Mouse (Mus musculus) spleen, postnatal 4 days (tissue): ENCODE measurements at regions not wholly inside any gene's neighbourhood (a gene's known extent, or its start where the extent isn't known, plus 50 kb on each side); places are given as distances from the start of the nearest gene placed in this dataset.
"Not testable (repeated sequence)": the region's sequence is repeated elsewhere in the genome, so short reads cannot be mapped to it uniquely, and the experiment has no call there.

Source experiments
- DNase-seq, 2 experiments: peaks; one replicate each; pipeline ENCODE4 v3.0.0; 2022; ENCODE audit warnings: low spot score in 2 of 2

GRCm38 (mm10) chr13:97396899-97397640 is 156.2 kb downstream of the Enc1 start:
- DNase-seq = no peak

GRCm38 (mm10) chr13:97396286-97396685 is 155.4 kb downstream of the Enc1 start:
- DNase-seq = not testable (repeated sequence)

GRCm38 (mm10) chr13:97394756-97395454 is 154.0 kb downstream of the Enc1 start:
- DNase-seq = no peak

DNA sequence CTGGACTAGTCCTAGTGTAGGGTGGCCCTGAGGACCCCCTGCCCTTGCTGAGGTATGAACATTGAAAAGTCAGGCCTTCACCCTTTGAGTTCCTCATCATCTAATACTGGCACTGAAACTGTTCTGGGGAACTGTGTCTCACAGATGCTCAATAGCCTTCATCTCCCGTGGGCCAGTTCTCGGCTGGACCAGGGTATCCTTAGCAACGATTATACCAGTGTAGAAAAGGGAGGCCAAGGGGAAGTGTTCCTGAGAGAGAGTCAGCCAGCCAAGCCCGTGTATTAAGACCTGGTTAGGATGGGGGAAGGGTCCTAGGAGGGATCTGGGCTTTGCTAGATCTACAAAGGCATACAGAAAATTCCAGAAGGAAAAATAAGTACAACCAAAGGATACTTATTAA is 153.2 kb downstream of the Enc1 start:
- no peak for DNase-seq

DNA sequence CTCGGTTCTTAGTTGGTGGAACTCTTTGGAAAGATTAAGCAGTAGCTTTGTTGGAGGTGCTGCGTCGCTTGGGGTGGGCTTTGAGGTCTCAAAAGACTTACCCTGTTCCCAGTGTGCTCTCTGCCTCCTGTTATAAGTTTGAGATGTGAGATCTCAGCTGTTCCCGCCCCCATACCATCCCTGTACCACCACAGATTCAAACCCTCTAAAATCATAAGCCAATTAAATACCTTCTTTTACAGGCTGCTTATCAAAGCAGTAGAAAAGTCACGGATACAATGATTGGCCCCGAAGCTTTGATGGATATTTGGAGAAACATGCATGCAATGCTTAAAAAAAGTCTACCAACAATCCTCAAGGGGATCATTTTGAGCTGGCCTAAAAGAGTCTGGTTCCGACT is 152.6 kb downstream of the Enc1 start:
- no peak for DNase-seq

DNA sequence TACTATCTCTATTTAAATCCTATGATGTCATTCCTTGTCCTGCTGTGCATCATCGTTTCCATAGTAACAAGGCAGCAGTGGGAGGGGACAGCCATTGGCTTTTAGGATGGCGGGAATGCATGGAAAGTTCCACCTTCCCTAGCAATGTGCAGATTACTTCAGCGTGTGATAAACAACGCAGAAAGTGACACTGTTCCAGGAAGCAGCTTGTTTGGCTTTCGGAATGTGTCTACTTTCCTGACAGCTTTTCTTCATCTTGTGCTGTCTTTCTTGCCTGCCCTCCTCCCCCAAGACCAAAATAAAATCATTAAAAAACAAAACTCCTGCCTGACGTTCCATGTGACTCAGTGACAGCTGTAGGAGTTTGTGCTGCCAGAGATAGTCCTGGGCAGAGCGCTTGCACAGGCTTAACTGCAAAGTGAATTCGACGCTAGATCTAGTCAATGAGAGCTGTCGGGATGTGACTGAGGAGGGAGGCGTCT is 149.6 kb downstream of the Enc1 start:
- no peak for DNase-seq

GRCm38 (mm10) chr13:97388851-97389479 is 148.1 kb downstream of the Enc1 start:
- no peak for DNase-seq

DNA sequence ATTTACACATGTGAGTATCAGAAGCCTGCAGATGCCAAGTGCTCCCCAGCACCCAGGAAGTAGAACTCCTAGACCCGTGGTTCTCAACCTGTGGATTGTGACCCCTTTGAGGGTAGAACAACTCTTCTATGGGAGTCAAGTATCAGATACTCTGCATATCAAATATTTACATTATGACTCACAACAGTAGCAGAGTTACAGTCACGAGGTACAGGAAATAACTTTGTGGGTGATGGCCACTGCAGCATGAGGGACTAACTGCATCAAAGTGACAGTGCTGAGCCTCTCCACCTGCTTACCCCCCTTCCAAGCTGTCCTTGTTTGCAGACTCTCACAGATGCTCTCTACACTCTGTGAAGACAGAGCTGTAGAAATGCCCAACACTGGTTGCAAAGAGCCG is 145.6 kb downstream of the Enc1 start:
- no peak for DNase-seq

- DNase-seq = no peak
Measured at GRCm38 (mm10) chr13:97385531-97385930, 144.6 kb downstream of the Enc1 start.

DNA sequence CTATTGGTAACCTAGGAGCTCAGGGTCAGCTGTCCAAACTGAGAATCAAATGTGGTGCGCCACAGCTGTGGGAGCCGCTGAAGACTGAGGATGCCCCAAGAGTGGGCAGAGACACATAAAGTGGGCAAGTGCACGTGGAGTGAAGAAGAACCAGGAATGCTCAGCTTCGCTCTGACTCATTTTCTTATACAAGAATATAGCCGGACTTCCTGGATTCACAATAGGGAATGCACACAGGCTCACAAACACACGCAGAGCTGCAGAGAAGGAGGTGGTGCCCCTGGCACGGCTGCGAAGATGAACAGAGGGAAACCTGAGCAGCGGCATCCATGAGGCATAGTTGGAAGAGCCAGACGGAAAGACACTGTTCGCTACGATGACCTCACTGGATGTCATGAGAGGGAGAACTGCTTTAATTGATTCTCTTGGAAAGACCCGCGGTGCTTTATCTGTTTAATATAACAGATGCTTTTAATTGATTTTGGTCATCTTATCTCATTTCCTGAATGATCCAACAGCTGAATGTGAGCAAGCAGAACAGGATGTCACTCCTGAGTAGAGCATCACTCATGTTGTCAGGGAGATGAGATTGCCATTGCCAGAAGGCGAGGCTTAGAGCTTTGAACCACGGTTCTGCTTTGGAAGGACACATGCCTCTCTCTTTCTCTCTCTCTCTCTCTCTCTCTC is 143.3 kb downstream of the Enc1 start:
- no peak for DNase-seq

DNA sequence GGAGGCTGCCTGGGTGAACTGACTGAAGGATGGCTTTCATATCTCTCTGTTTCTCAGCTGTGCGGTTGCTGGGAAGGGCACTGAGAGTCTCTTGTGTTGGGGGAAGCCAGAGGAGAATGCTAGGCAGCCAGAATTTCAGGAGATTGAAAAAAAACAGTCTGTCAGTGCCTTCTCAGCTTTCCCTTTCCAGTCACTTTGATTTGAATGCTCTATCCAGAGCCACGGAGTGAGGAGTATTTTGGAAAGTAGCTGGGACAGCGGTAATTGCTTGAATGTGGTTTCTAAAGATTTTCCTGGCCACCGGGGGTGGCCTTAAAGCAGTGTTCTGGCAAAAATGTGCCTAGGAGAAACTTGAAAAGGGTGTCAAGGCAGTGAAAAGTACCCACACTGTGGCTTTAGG is 142.4 kb downstream of the Enc1 start:
- no peak for DNase-seq

- no peak for DNase-seq
Measured at GRCm38 (mm10) chr13:97380366-97380765, 139.5 kb downstream of the Enc1 start.

DNA sequence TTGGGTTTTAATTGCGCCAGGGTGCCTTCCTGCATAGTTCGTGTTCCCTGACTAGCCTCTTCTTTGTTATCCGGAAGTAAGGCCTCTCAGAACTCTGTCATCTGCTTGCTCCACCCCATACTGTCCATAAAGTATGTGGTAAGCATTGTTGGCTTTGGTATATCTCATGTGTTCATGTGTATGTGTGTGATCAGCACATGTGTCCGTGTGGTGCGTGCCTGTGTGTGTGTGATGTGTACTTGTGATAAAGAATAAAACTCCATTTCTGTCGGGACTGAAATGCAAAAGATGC is 135.3 kb downstream of the Enc1 start:
- no peak for DNase-seq

- no peak for DNase-seq
Measured at GRCm38 (mm10) chr13:97375501-97376231, 134.8 kb downstream of the Enc1 start.

DNA sequence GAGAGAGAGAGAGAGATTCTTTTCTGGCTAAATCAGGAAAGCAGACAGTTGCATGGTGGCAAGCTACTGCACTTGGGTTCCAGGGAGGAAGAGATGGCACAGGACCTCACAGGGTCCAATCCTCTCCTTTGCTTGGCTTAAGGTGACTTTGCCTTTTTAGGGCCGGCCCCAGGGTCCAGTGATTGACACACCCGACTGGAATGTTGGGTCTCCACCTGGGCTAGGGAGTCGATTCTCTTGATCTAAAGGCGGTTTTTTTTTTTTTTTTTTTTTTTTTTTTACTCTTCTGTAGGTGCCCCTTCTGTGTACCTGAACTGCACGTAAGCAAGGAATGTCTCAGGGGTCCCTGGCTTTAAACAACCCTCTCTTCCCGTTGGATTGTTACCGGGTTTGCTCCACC is 131.4 kb downstream of the Enc1 start:
- DNase-seq = no peak

DNA sequence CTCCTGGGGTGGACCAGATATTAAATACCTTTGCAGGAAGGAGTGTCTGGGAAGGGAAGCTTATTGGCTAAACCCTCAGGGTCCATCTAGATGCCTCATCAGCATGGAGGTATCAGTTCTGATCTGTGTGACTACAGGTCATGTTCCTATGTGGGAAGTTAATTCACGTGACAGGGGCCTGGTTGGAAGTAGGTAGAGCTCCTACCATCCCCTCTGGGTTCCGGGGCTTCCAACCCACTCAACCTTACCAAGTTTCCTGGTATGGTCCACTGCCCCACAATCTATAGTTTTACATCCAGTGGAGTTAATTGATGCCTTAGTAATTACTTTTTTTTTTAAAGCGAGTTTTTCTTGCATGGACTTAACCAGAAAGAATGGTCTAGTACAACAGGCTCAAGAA is 130.3 kb downstream of the Enc1 start:
- DNase-seq = no peak

- DNase-seq = no peak
Measured at GRCm38 (mm10) chr13:97366723-97367122, 125.8 kb downstream of the Enc1 start.

DNA sequence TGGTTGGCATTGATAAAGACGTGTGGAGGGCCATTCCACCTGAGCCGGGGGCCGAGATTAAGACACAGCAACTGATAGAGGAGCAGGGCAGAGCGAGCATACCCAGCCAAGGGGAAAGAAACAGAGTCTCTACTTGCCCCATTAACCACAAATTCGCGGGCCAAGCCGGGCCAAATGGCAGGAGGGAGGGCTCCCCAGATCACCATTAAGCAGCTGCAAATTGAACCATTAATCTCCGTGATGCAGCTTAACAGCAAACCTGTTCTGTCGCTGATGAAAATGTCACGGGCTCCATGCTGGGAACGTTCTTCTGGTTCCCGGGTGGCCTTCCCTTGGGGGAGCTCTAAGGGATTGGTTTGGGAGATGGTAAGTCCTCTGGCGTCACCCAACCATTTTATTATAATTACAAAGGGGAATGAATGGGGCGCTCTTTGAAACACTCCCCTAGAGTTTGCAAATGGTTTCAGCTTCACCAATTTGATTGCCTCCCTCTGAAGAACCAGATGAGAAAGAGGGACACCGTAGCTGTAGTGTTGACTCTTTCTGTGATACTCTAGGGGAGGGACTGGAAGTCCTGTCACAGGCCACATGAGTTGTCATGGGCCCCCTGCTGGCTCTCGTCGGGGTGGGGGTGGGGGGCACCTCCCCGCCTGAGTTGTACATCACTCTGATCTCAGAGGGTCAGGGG is 124.8 kb downstream of the Enc1 start:
- no peak for DNase-seq

DNA sequence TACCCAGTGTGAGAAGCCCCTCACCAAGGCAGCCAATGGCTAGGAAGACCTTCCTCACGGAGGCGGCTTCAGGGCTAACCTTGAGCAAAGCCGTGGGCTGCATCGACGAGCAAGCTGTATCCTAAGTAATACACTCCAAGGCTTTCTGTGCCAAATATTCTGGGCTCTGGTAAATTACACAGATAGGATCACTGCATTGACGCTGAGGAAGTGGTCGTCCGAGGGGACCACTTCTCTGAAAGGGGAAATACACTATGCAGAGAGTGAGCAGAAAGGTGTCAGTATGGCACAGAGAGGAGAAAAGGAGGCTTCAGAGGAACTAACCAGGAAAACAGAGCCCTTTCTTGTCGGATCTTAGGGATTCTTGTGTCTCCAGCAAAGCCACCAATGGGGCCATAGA is 124.1 kb downstream of the Enc1 start:
- no peak for DNase-seq

DNA sequence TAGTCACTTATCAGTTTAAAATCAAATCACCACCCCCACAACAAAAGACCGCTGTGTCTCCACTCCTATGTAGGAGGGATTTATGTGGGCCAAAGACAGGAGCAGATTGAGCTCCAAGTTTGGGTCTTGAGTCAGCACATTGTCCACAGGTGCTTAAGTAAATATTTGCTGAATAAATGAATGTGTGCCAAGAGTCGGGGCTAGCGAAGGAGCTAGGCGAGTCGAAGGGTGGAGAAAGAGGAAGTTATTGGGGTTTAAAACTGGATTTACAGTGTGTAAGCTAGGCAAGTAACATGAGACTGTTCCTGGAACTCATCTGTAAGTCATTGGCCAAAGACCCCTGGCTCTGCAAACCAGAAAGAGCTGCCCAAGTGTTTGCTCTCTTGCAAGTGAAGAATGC is 122.9 kb downstream of the Enc1 start:
- DNase-seq = no peak

DNA sequence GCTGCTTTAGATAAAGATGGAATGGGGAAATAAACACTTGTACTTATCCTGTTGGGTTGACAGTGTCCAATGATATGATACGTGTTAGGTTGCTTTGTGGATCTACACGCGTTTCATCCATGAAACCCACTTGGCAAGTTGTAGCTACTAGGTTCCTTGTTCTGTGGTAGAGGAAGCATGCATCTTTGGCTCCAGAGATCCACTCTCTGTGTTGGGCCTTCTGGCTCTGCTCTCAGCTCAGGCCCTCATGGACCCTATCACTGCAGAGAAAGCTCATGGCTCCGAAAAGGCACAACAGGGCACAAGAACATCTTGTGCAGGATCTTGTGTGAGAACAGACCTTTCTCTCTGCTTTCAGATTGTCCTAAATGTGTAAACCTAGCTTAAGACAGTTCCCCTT is 122.3 kb downstream of the Enc1 start:
- DNase-seq = no peak
